Mouse (Mus musculus): Measurements from ENCODE around the gene Bmp6. TPM values are rescaled to one million over a fixed set of nuclear protein-coding genes. Genes with fewer than 3 reads are reported as not detected.

Bmp6 gene
- polyA plus RNA-seq, 1 experiment from 2014 or later = 0.20 TPM

- no peak overlapping the region for H3K27ac ChIP-seq
- H3K9ac ChIP-seq = no peak overlapping the region
- H3K4me2 ChIP-seq = no peak overlapping the region
- peaks cover 60% of the 10 kb centered on the region for H3K36me3 ChIP-seq
- 64% methylated on average over 4 of the region's 4 CpGs for WGBS (ENCODE audit: insufficient replicate concordance)
- no peaks in the 10 kb centered on the region for H3K27me3 ChIP-seq
- no peak for ATAC-seq (ENCODE audit: low read depth)
- no peak overlapping the region for H3K4me3 ChIP-seq (replicated peaks)
- DNase-seq = no peak
- H3K9me3 ChIP-seq (replicated peaks) = no peaks in the 10 kb centered on the region
- peaks cover 24% of the 10 kb centered on the region for H3K4me1 ChIP-seq (replicated peaks)
Observed at GRCm38 (mm10) chr13:38522056-38522654, 177.2 kb downstream of the Bmp6 start.

DNA sequence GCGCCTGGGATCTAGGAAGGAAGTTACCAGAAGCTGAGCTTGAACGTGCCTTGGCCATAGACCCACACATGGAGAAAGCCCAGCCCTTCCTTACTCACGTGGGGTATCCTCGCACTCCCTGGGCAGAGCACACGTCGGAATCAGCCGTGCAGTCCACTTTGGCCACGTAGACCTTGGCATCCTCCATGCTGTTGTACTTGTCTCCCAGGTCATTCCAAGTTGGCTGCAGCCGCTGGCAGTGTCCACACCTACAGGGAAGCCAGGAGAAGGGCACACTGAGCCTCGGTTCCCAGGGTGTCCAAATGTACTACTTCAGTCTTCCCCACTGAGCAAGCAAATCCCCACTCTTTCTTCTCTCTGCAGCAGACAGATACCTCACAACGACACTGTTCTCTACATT is 178.3 kb downstream of the Bmp6 start:
- no peak overlapping the region for H3K9ac ChIP-seq
- peaks cover 30% of the 10 kb centered on the region for H3K4me1 ChIP-seq (replicated peaks)
- H3K9me3 ChIP-seq (replicated peaks) = no peaks in the 10 kb centered on the region
- no peaks in the 10 kb centered on the region for H3K27me3 ChIP-seq
- no peak overlapping the region for H3K4me3 ChIP-seq (replicated peaks)
- DNase-seq (no peak), ATAC-seq (ENCODE audit: low read depth) (no peak)
- peaks cover 49% of the 10 kb centered on the region for H3K36me3 ChIP-seq
- no peak overlapping the region for H3K4me2 ChIP-seq
- WGBS (ENCODE audit: insufficient replicate concordance) = 86% methylated on average over 11 of the region's 11 CpGs
- no peak overlapping the region for H3K27ac ChIP-seq

- 0 out of 2 replicates have a peak, but pooled peaks cover 7% of the 10 kb centered on the region for H3K27me3 ChIP-seq
- WGBS (ENCODE audit: insufficient replicate concordance) = 71% methylated on average over 3 of the region's 3 CpGs
- peaks cover 43% of the 10 kb centered on the region for H3K4me1 ChIP-seq (replicated peaks)
- ATAC-seq (ENCODE audit: low read depth) (no peak), DNase-seq (no peak)
- H3K4me2 ChIP-seq = no peak overlapping the region
- H3K27ac ChIP-seq = no peak overlapping the region
- no peak overlapping the region for H3K4me3 ChIP-seq (replicated peaks)
- no peak overlapping the region for H3K9ac ChIP-seq
- peaks cover 29% of the 10 kb centered on the region for H3K36me3 ChIP-seq
- no peaks in the 10 kb centered on the region for H3K9me3 ChIP-seq (replicated peaks)
Observed at GRCm38 (mm10) chr13:38525261-38525660, 180.4 kb downstream of the Bmp6 start.

DNA sequence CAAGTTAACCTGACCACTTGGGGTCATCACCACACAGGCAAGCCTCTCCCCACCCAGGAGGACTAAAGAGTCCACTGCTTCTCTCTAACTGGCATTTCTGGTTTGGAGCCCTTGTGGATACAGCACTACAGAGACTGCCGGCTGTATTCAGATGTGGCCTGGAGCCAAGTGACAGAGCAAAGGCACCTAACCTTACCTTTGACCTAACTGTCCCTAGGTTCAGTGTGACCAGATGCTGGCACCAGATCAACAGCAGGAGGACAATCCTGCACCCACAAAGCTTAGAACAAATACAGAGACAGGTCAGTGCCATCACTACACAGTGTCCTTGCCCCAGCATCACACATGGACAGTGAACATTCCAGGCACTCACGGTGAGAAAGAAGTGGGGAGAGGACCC is 181.2 kb downstream of the Bmp6 start:
- DNase-seq = no peak
- 0 out of 2 replicates have a peak overlapping the region, but pooled peaks have one; percentile 76 for H3K4me3 ChIP-seq (replicated peaks)
- peaks cover 43% of the 10 kb centered on the region for H3K4me1 ChIP-seq (replicated peaks)
- no peaks in the 10 kb centered on the region for H3K9me3 ChIP-seq (replicated peaks)
- H3K27me3 ChIP-seq = 0 out of 2 replicates have a peak, but pooled peaks cover 8% of the 10 kb centered on the region
- H3K4me2 ChIP-seq = peak overlapping the region; percentile 98
- H3K27ac ChIP-seq = no peak overlapping the region
- 67% methylated on average over 2 of the region's 2 CpGs for WGBS (ENCODE audit: insufficient replicate concordance)
- H3K9ac ChIP-seq = 0 out of 2 replicates have a peak overlapping the region, but pooled peaks have one; percentile 17
- no peak for ATAC-seq (ENCODE audit: low read depth)
- peaks cover 23% of the 10 kb centered on the region for H3K36me3 ChIP-seq

DNA sequence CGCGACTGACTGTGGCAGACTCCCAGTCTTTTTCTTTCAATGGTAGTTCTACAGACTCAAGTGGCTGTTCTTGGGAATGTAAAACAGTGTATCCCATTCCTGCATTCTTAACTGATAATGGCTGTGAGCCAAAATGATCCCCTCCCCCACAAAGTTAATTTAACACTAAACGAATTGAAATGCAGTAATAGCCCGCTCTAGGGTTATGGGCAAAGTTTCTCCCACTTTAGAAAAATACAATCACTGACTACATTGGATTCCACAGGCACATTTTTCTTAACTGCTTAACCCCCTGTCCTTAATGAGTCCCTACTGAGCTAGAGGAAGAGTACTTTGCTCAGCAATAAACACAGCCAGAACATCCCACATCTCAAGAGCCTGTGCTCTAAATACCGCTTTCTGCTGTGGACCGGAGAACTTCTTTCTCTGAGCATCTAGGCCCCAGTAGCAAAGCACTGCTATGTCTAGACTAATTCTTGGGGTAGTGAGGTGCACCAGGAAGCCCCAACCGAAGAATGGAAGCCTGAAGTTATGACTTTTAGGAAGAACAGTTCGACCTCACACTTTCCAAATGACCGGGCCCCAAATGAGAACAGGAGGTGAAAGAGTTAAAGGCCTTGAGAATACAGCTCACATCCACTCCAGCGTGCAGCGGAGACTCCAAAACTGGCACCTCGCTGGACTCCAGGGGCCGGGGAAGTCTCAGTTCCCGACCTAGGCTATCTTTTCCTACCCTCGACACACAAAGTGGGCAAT is 182.3 kb downstream of the Bmp6 start:
- WGBS (ENCODE audit: insufficient replicate concordance) = 12% methylated on average over 15 of the region's 15 CpGs
- H3K27ac ChIP-seq = peak overlapping the region; percentile 79
- H3K9me3 ChIP-seq (replicated peaks) = no peaks in the 10 kb centered on the region
- H3K27me3 ChIP-seq = 0 out of 2 replicates have a peak, but pooled peaks cover 10% of the 10 kb centered on the region
- ATAC-seq (ENCODE audit: low read depth) (no peak), DNase-seq (no peak)
- peak overlapping the region; percentile 82 for H3K9ac ChIP-seq
- H3K4me3 ChIP-seq (replicated peaks) = peak overlapping the region; percentile 76
- H3K4me1 ChIP-seq (replicated peaks) = peaks cover 43% of the 10 kb centered on the region
- peaks cover 13% of the 10 kb centered on the region for H3K36me3 ChIP-seq
- peak overlapping the region; percentile 98 for H3K4me2 ChIP-seq

GRCm38 (mm10) chr13:38527797-38528650 is 183.1 kb downstream of the Bmp6 start:
- DNase-seq (peak; percentile 79), ATAC-seq (ENCODE audit: low read depth) (peak; percentile 86)
- H3K4me3 ChIP-seq (replicated peaks) = peak overlapping the region; percentile 76
- WGBS (ENCODE audit: insufficient replicate concordance) = under 1% methylated on average over 82 of the region's 87 CpGs
- H3K4me1 ChIP-seq (replicated peaks) = peaks cover 43% of the 10 kb centered on the region
- peak overlapping the region; percentile 82 for H3K9ac ChIP-seq
- no peaks in the 10 kb centered on the region for H3K9me3 ChIP-seq (replicated peaks)
- peaks cover 5% of the 10 kb centered on the region for H3K36me3 ChIP-seq
- H3K27me3 ChIP-seq = 0 out of 2 replicates have a peak, but pooled peaks cover 13% of the 10 kb centered on the region
- H3K27ac ChIP-seq = peak overlapping the region; percentile 79
- H3K4me2 ChIP-seq = peak overlapping the region; percentile 98

DNA sequence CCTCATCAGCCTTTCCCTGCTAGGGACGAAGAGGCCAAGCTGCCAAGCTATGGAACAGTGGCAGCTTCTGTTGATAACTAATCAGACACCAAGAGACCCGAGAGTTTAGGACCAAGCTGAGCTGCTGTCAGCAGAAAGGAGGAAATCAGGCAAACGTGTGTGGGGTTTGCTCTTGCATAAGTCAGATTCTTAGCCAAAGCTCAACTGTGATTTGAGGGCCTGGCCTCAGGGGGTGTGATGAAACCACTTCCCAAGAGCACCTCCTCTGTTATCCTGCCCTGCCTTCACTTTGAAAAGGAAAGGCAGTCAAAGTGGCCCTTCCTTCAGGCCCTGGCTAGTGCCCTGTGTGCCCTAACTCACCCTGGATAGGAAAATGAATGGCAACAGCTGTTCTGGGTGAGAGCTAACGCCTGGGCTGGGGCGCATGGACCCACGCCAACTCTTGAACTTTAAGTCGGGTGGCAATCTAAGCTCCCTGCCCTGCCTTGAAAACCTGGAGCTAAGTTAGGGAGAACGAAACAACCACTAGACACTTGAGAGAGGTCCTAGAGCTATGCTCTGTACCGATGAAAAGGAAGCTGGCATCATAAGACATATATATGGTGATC is 183.9 kb downstream of the Bmp6 start, which contains the start of gene Txndc5:
Gene Txndc5 (minus strand): TSS at position 138 of the 608 bp plus-strand sequence.
- peak within 1 kb of the TSS; percentile 98 for H3K4me2 ChIP-seq
- WGBS (ENCODE audit: insufficient replicate concordance) = 45% methylated on average over 9 of the region's 9 CpGs
- peak within 1 kb of the TSS; percentile 79 for H3K27ac ChIP-seq
- H3K27me3 ChIP-seq = 0 out of 2 replicates have a peak, but pooled peaks cover 14% of the 10 kb centered on the region
- peak within 1 kb of the TSS; percentile 82 for H3K9ac ChIP-seq
- peaks cover 43% of the 10 kb centered on the region for H3K4me1 ChIP-seq (replicated peaks)
- ATAC-seq (ENCODE audit: low read depth) = 0 out of 2 replicates have a peak, but pooled peaks have one; percentile 12
- H3K9me3 ChIP-seq (replicated peaks) = no peaks in the 10 kb centered on the region
- DNase-seq = no peak
- peak within 1 kb of the TSS; percentile 76 for H3K4me3 ChIP-seq (replicated peaks)
- H3K36me3 ChIP-seq = no peaks in the 10 kb centered on the region; the same call in 1 of the 2 replicates

DNA sequence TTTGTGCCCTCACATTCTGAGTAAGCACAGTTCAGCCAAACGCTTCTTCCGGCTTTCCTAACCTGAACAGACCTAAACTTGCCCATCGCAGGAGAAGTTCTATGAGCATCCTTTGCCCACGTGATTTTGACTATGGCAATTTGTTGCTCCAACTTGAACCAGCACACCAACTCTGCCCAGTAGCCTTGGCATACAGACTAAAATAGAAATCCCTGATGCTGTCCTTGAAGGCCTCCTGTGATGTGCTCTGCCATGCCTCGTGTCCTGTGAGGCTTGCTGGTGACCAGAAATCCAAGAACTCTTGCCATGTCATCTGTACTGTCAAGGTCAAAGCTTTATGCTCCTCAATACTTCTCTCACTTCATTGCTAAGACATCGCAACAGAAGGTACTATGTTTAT is 184.7 kb downstream of the Bmp6 start:
- Histone ChIP-seq H3K4me3 (replicated peaks) (no peak overlapping the region), H3K4me2 (0 out of 2 replicates have a peak overlapping the region, but pooled peaks have one; percentile 98), H3K9me3 (replicated peaks) (no peaks in the 10 kb centered on the region), H3K4me1 (replicated peaks) (peaks cover 46% of the 10 kb centered on the region), H3K27me3 (0 out of 2 replicates have a peak, but pooled peaks cover 15% of the 10 kb centered on the region), H3K36me3 (no peaks in the 10 kb centered on the region; the same call in 1 of the 2 replicates), H3K9ac (no peak overlapping the region), H3K27ac (no peak overlapping the region)
- WGBS (ENCODE audit: insufficient replicate concordance) = 68% methylated on average over 6 of the region's 6 CpGs
- no peak for ATAC-seq (ENCODE audit: low read depth)
- no peak for DNase-seq

DNA sequence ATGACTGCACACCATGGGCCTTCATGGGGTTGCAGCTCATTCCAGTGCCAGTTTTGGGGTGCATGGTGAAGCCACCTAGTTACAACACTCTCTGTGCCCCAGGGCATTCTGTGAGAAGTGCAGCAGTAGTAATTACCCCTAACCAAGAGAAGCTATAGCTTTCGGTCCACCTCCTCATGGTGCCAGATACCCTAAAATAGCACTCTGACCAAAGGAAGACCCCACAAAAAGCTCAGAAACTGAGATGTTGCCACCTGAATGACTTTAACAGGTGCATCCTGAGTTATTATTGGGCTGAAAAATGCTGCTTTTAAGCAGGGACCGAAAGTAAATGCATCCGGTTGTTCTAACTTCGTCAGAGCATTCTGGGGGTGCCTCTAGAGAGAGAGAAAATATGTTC is 186.6 kb downstream of the Bmp6 start:
- H3K4me3 ChIP-seq (replicated peaks) = no peak overlapping the region
- DNase-seq (no peak), ATAC-seq (ENCODE audit: low read depth) (no peak)
- 76% methylated on average over 4 of the region's 4 CpGs for WGBS (ENCODE audit: insufficient replicate concordance)
- H3K4me2 ChIP-seq = no peak overlapping the region
- no peaks in the 10 kb centered on the region for H3K9me3 ChIP-seq (replicated peaks)
- H3K4me1 ChIP-seq (replicated peaks) = peaks cover 28% of the 10 kb centered on the region
- 0 out of 2 replicates have a peak, but pooled peaks cover 15% of the 10 kb centered on the region for H3K27me3 ChIP-seq
- H3K9ac ChIP-seq = no peak overlapping the region
- H3K36me3 ChIP-seq = no peaks in the 10 kb centered on the region
- no peak overlapping the region for H3K27ac ChIP-seq

DNA sequence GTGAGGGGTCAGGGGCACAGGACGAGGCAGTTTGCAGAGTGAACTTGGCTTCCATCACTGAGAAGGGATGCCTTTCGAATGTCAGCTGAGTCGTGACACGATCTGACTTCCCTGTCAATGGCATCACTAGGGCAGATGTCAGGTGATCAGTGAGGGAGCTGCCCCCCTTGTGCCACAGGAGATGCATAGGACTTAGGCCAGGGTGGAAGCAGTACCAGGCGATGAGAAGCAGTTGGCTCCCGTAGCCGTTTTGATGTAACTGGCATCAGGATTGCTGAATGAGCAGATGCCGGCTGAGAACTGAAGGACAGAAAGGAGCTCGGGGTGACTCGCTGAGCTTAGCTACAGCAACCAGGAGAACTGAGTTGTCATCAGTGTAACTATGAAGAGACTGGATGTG is 188.6 kb downstream of the Bmp6 start:
- WGBS (ENCODE audit: insufficient replicate concordance) = 67% methylated on average over 10 of the region's 10 CpGs
- no peak for ATAC-seq (ENCODE audit: low read depth)
- no peaks in the 10 kb centered on the region for H3K36me3 ChIP-seq

More for the DNA sequence above, 188.6 kb downstream of the Bmp6 start:
- no peak overlapping the region for H3K4me2 ChIP-seq
- no peak overlapping the region for H3K9ac ChIP-seq
- peaks cover 16% of the 10 kb centered on the region for H3K4me1 ChIP-seq (replicated peaks)
- DNase-seq = no peak
- H3K9me3 ChIP-seq (replicated peaks) = no peaks in the 10 kb centered on the region
- no peak overlapping the region for H3K27ac ChIP-seq
- H3K4me3 ChIP-seq (replicated peaks) = no peak overlapping the region
- H3K27me3 ChIP-seq = 0 out of 2 replicates have a peak, but pooled peaks cover 15% of the 10 kb centered on the region

Measured in liver, embryonic 13.5 days (tissue).